Mouse (Mus musculus): ENCODE measurements around the gene Itgad. TPM values are rescaled to one million over a fixed set of nuclear protein-coding genes. Genes with fewer than 3 reads are reported as not detected.
A peak's percentile ranks its signal among the peaks of the same experiment; 100 is the strongest.

The Itgad gene
- polyA plus RNA-seq, 1 experiment: not detected

DNA sequence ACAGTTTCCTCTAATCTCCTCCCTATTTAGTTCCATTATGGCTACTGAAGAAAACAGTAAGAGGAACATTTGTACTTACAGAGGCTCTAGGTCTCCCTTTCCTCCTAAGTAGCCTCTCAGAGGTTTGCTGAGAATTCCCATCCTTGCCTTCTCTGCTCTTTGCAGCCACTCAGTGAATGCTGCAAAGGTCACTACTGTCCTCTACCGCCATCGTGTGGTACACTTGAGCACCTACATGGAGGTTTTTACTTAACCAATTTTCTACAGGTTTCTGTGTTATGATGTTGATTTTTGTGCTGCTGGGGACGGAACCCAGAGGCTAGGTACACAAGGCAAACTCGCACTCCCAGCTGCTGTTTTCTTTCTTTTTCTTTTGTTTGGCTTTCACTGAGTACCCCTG lies 54.0 kb downstream of the Itgad start:
- Histone ChIP-seq H3K27me3 (ENCODE audit: control insufficient read depth, insufficient read depth, low read length, poor library complexity, severe bottlenecking) (no peaks in the 10 kb centered on the region), H3K27ac (ENCODE audit: insufficient read depth, low read length) (no peak overlapping the region), H3K4me1 (ENCODE audit: control insufficient read depth, insufficient read depth, low read length) (no peaks in the 10 kb centered on the region), H3K9ac (ENCODE audit: low read depth, poor library complexity, severe bottlenecking) (no peak overlapping the region), H3K9me3 (replicated peaks; ENCODE audit: control insufficient read depth, insufficient read depth, low read length, poor library complexity, severe bottlenecking) (no peaks in the 10 kb centered on the region), H3K36me3 (ENCODE audit: control insufficient read depth, insufficient read depth, low read length, poor library complexity, severe bottlenecking) (no peaks in the 10 kb centered on the region), H3K4me3 (ENCODE audit: low read depth, low read length) (no peak overlapping the region)
- TF ChIP-seq CTCF (IDR thresholded peaks at IDR 0.05; ENCODE audit: low read depth, low read length): peak; percentile 61
- TF ChIP-seq EP300 (IDR thresholded peaks at IDR 0.05; ENCODE audit: insufficient read depth, low read depth, low read length): no peak

DNA sequence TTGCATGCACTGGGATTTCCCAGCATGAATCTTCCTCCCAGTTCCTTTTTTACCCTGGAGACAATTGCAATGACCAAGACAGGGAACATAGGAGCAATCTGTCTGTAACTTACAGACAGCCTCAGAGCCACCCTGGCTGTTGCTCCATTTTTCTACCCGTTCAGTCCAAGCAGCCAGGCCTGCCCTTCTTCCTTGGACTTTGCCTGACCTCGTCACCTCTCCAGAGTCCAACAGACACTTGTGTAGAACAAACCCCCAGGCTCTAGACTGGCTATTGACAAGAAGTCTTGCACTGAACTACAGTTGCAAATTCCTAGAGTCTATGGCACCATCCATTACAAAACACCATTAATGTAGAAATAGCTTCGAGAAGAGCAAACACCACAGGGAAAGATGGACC lies 55.6 kb downstream of the Itgad start:
- no peak overlapping the region for H3K9ac ChIP-seq (ENCODE audit: low read depth, poor library complexity, severe bottlenecking)
- no peaks in the 10 kb centered on the region for H3K27me3 ChIP-seq (ENCODE audit: control insufficient read depth, insufficient read depth, low read length, poor library complexity, severe bottlenecking)
- H3K4me1 ChIP-seq (ENCODE audit: control insufficient read depth, insufficient read depth, low read length): no peaks in the 10 kb centered on the region
- no peaks in the 10 kb centered on the region for H3K36me3 ChIP-seq (ENCODE audit: control insufficient read depth, insufficient read depth, low read length, poor library complexity, severe bottlenecking)
- H3K27ac ChIP-seq (ENCODE audit: insufficient read depth, low read length): no peak overlapping the region
- TF ChIP-seq EP300 (IDR thresholded peaks at IDR 0.05; ENCODE audit: insufficient read depth, low read depth, low read length): no peak
- no peaks in the 10 kb centered on the region for H3K9me3 ChIP-seq (replicated peaks; ENCODE audit: control insufficient read depth, insufficient read depth, low read length, poor library complexity, severe bottlenecking)
- no peak overlapping the region for H3K4me3 ChIP-seq (ENCODE audit: low read depth, low read length)

DNA sequence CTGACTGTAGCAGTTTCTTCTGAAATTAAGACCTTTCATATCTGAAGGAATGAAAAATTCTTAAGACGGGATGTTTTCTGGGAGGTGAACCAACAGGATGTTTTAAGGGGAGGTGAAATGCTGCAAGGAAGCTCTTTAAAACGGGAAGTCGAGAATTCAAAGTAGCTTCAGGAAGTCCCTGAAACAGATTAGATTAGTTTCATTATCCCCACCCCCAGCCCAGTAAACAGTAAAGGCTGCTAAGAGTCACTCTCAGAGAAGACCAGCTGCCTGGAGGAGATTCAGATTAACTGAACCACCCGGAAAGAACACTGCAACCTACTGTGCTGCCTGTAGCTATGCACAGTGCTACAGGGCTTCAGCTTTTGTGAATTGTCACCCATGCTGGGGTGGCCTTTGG lies 65.8 kb downstream of the Itgad start:
- Histone ChIP-seq H3K9ac (ENCODE audit: low read depth, poor library complexity, severe bottlenecking) (no peak overlapping the region), H3K27me3 (ENCODE audit: control insufficient read depth, insufficient read depth, low read length, poor library complexity, severe bottlenecking) (no peaks in the 10 kb centered on the region), H3K27ac (ENCODE audit: insufficient read depth, low read length) (no peak overlapping the region), H3K36me3 (ENCODE audit: control insufficient read depth, insufficient read depth, low read length, poor library complexity, severe bottlenecking) (no peaks in the 10 kb centered on the region), H3K4me3 (ENCODE audit: low read depth, low read length) (no peak overlapping the region), H3K4me1 (ENCODE audit: control insufficient read depth, insufficient read depth, low read length) (no peaks in the 10 kb centered on the region), H3K9me3 (replicated peaks; ENCODE audit: control insufficient read depth, insufficient read depth, low read length, poor library complexity, severe bottlenecking) (no peaks in the 10 kb centered on the region)
- TF ChIP-seq POLR2A (IDR thresholded peaks at IDR 0.05; ENCODE audit: insufficient read depth, low read length) (no peak), CTCF (IDR thresholded peaks at IDR 0.05; ENCODE audit: low read depth, low read length) (no peak), EP300 (IDR thresholded peaks at IDR 0.05; ENCODE audit: insufficient read depth, low read depth, low read length) (no peak)

DNA sequence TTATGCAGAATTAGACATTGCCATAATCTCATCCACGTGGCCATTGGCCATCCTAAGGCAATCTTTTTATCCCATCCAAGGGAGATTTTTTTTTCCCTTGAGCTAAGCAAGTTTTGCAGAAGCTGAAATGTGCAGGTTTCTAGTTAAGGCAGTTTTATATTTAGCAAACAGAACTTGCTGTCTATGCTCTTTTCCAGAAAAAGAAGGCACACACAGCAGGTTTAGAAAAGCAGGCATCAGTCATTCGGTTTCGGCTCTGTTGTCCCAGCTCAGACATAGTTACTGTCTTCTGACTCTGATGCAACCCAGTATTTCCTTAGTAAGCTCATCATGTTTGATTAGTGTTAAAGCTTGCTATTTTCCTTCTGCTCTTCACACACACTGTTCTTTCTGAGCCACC lies 66.8 kb downstream of the Itgad start:
- H3K9me3 ChIP-seq (replicated peaks; ENCODE audit: control insufficient read depth, insufficient read depth, low read length, poor library complexity, severe bottlenecking): no peaks in the 10 kb centered on the region
- H3K27ac ChIP-seq (ENCODE audit: insufficient read depth, low read length): no peak overlapping the region

DNA sequence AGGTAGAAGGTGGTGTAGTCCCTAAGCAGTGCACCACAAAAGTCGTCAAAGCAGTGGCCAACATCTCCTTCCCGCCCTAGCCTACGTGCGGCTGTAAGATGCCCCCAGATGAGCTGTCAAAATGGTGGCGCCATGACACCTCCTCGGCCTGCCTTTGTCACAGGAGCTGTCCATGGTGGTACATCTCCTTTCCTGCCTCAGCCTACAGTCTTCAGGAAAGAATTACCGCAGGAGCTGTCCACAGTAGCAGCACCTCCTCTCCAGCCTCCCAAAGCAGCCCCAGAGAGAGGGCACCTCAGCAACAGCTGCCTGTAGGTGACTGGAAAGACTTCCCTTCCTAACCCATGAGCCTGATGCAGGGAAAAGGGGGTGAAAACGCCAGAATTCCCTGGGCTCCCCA lies 77.6 kb downstream of the Itgad start:
- Histone ChIP-seq H3K9me3 (replicated peaks; ENCODE audit: control insufficient read depth, insufficient read depth, low read length, poor library complexity, severe bottlenecking) (no peaks in the 10 kb centered on the region), H3K9ac (ENCODE audit: low read depth, poor library complexity, severe bottlenecking) (no peak overlapping the region), H3K4me1 (ENCODE audit: control insufficient read depth, insufficient read depth, low read length) (peaks cover 4% of the 10 kb centered on the region), H3K27me3 (ENCODE audit: control insufficient read depth, insufficient read depth, low read length, poor library complexity, severe bottlenecking) (no peaks in the 10 kb centered on the region), H3K27ac (ENCODE audit: insufficient read depth, low read length) (no peak overlapping the region), H3K36me3 (ENCODE audit: control insufficient read depth, insufficient read depth, low read length, poor library complexity, severe bottlenecking) (no peaks in the 10 kb centered on the region), H3K4me3 (ENCODE audit: low read depth, low read length) (no peak overlapping the region)
- TF ChIP-seq CTCF (IDR thresholded peaks at IDR 0.05; ENCODE audit: low read depth, low read length): no peak
- no peak for TF ChIP-seq POLR2A (IDR thresholded peaks at IDR 0.05; ENCODE audit: insufficient read depth, low read length)
- 0 out of 2 replicates have a peak, but pooled peaks have one; percentile 43 for TF ChIP-seq EP300 (IDR thresholded peaks at IDR 0.05; ENCODE audit: insufficient read depth, low read depth, low read length)

More for the DNA sequence above, 66.8 kb downstream of the Itgad start:
- no peaks in the 10 kb centered on the region for H3K4me1 ChIP-seq (ENCODE audit: control insufficient read depth, insufficient read depth, low read length)
- H3K9ac ChIP-seq (ENCODE audit: low read depth, poor library complexity, severe bottlenecking): no peak overlapping the region
- no peak for TF ChIP-seq CTCF (IDR thresholded peaks at IDR 0.05; ENCODE audit: low read depth, low read length)
- no peaks in the 10 kb centered on the region for H3K27me3 ChIP-seq (ENCODE audit: control insufficient read depth, insufficient read depth, low read length, poor library complexity, severe bottlenecking)
- H3K4me3 ChIP-seq (ENCODE audit: low read depth, low read length): no peak overlapping the region
- no peaks in the 10 kb centered on the region for H3K36me3 ChIP-seq (ENCODE audit: control insufficient read depth, insufficient read depth, low read length, poor library complexity, severe bottlenecking)

DNA sequence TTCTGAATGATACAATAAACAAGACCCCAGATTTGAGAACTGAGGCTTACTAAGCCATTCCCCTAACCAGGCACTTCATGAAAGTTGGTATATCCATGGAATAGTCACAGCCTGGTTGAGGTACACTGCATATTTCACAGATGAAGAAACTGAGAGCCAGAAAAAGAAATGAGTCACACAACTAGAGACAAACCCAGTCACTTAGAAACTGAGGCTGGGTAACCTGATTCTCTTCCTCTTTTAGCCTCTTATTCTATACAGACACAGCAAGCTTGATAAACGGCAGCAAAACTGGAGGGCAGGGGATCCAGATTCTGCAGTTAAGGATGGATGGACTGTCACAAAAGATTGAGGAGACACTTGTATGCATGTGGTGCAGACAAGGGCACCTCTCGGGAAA lies 80.6 kb downstream of the Itgad start:
- H3K27me3 ChIP-seq (ENCODE audit: control insufficient read depth, insufficient read depth, low read length, poor library complexity, severe bottlenecking): no peaks in the 10 kb centered on the region
- H3K4me3 ChIP-seq (ENCODE audit: low read depth, low read length): no peak overlapping the region
- TF ChIP-seq EP300 (IDR thresholded peaks at IDR 0.05; ENCODE audit: insufficient read depth, low read depth, low read length) (no peak), POLR2A (IDR thresholded peaks at IDR 0.05; ENCODE audit: insufficient read depth, low read length) (no peak), CTCF (IDR thresholded peaks at IDR 0.05; ENCODE audit: low read depth, low read length) (no peak)
- H3K36me3 ChIP-seq (ENCODE audit: control insufficient read depth, insufficient read depth, low read length, poor library complexity, severe bottlenecking): no peaks in the 10 kb centered on the region
- H3K9me3 ChIP-seq (replicated peaks; ENCODE audit: control insufficient read depth, insufficient read depth, low read length, poor library complexity, severe bottlenecking): no peaks in the 10 kb centered on the region
- H3K27ac ChIP-seq (ENCODE audit: insufficient read depth, low read length): no peak overlapping the region
- peaks cover 5% of the 10 kb centered on the region for H3K4me1 ChIP-seq (ENCODE audit: control insufficient read depth, insufficient read depth, low read length)
- H3K9ac ChIP-seq (ENCODE audit: low read depth, poor library complexity, severe bottlenecking): no peak overlapping the region
